Mouse (Mus musculus) cerebellum, adult 2 months (tissue): ENCODE measurements at regions not wholly inside any gene's neighbourhood (a gene's known extent, or its start where the extent isn't known, plus 50 kb on each side); places are given as distances from the start of the nearest gene placed in this dataset.

Experiments used
- DNase-seq, 2 experiments: peaks; one replicate each; pipeline ENCODE4 v3.0.0; 2021
- H3K27ac ChIP-seq: fragments of 200-500 bp; 2 replicates; pipeline ENCODE4 v1.5.1; 2012; ENCODE audit warnings: low read length, control low read depth, inconsistent platforms; ENCODE audit not compliant: insufficient read depth
- H3K27me3 ChIP-seq: fragments of 200-500 bp; 2 replicates; pipeline ENCODE4 v1.6.1; 2012; ENCODE audit warnings: inconsistent platforms, mild to moderate bottlenecking, low read length, moderate library complexity; ENCODE audit not compliant: control insufficient read depth, insufficient read depth
- H3K4me1 ChIP-seq: fragments of 200-500 bp; 2 replicates; pipeline ENCODE4 v1.6.1; 2011; ENCODE audit warnings: low read length; ENCODE audit not compliant: control insufficient read depth, insufficient read depth
- H3K4me3 ChIP-seq: fragments of 200-500 bp; replicated peaks from 2 replicates; pipeline ENCODE3; 2011; ENCODE audit warnings: mild to moderate bottlenecking, low read depth, low read length, control low read depth; ENCODE audit not compliant: insufficient read depth
- CTCF ChIP-seq: fragments of 200-500 bp; IDR thresholded peaks from 2 replicates; pipeline ENCODE4 v1.5.1; 2011; ENCODE audit warnings: low read depth, mild to moderate bottlenecking, control low read depth, low read length, moderate library complexity, borderline replicate concordance; ENCODE audit not compliant: insufficient read depth
- POLR2A ChIP-seq: fragments of 200-500 bp; IDR thresholded peaks from 2 replicates; pipeline ENCODE4 v1.6.1; 2011; ENCODE audit warnings: low read length, control low read depth, borderline replicate concordance; ENCODE audit not compliant: insufficient read depth
- WGBS: fragments of 180-500 bp; shearing (Covaris S2); methylation state at CpG from one replicate; pipeline ENCODE4 v1.1.7; 2018; 5-methylcytosine and 5-hydroxymethylcytosine counted together

GRCm38 (mm10) chr5:46278190-46278589 is 420.8 kb upstream of the Lcorl start:
- H3K4me3 ChIP-seq, result no peak overlapping the region
- DNase-seq, result no peak
- H3K27ac ChIP-seq, result no peak overlapping the region
- H3K4me1 ChIP-seq, result no peaks in the 10 kb centered on the region
- TF ChIP-seq CTCF (no peak), POLR2A (no peak)
- no peaks in the 10 kb centered on the region for H3K27me3 ChIP-seq

GRCm38 (mm10) chr5:46256730-46257129 is 399.3 kb upstream of the Lcorl start:
- 87% methylated on average over 6 of the region's 6 CpGs for WGBS
- Histone ChIP-seq H3K4me3 (no peak overlapping the region), H3K4me1 (no peaks in the 10 kb centered on the region), H3K27me3 (no peaks in the 10 kb centered on the region), H3K27ac (no peak overlapping the region)
- no peak for TF ChIP-seq POLR2A
- TF ChIP-seq CTCF, result no peak
- no peak for DNase-seq

- Histone ChIP-seq H3K27me3 (no peaks in the 10 kb centered on the region), H3K4me1 (no peaks in the 10 kb centered on the region), H3K4me3 (no peak overlapping the region), H3K27ac (no peak overlapping the region)
- no peak for DNase-seq
- TF ChIP-seq POLR2A (no peak), CTCF (no peak)
Observed at GRCm38 (mm10) chr5:46253940-46254339, 396.5 kb upstream of the Lcorl start.

GRCm38 (mm10) chr5:46235364-46236067 is 378.1 kb upstream of the Lcorl start:
- WGBS, result 63% methylated on average over 5 of the region's 5 CpGs
- Histone ChIP-seq H3K27ac (no peak overlapping the region), H3K4me3 (no peak overlapping the region), H3K4me1 (no peaks in the 10 kb centered on the region), H3K27me3 (no peaks in the 10 kb centered on the region)
- no peak for DNase-seq
- TF ChIP-seq CTCF, result no peak
- no peak for TF ChIP-seq POLR2A

GRCm38 (mm10) chr5:46232780-46233179 is 375.4 kb upstream of the Lcorl start:
- TF ChIP-seq POLR2A (no peak), CTCF (no peak)
- H3K4me1 ChIP-seq, result no peaks in the 10 kb centered on the region
- H3K27ac ChIP-seq, result no peak overlapping the region
- no peak overlapping the region for H3K4me3 ChIP-seq
- H3K27me3 ChIP-seq, result no peaks in the 10 kb centered on the region
- DNase-seq, result no peak

- Histone ChIP-seq H3K4me1 (no peaks in the 10 kb centered on the region), H3K27ac (no peak overlapping the region), H3K27me3 (no peaks in the 10 kb centered on the region), H3K4me3 (no peak overlapping the region)
- WGBS, result 70% methylated on average over 3 of the region's 3 CpGs
- no peak for DNase-seq
- TF ChIP-seq POLR2A (no peak), CTCF (no peak)
Observed at GRCm38 (mm10) chr5:46228667-46229066, 371.3 kb upstream of the Lcorl start.

GRCm38 (mm10) chr5:46212845-46213468 is 355.5 kb upstream of the Lcorl start:
- WGBS, result 49% methylated on average over 4 of the region's 4 CpGs
- Histone ChIP-seq H3K27ac (no peak overlapping the region), H3K4me3 (no peak overlapping the region), H3K4me1 (no peaks in the 10 kb centered on the region), H3K27me3 (no peaks in the 10 kb centered on the region)
- TF ChIP-seq CTCF (no peak), POLR2A (no peak)
- DNase-seq, result no peak

GRCm38 (mm10) chr5:46209076-46209475 is 351.7 kb upstream of the Lcorl start:
- Histone ChIP-seq H3K4me1 (no peaks in the 10 kb centered on the region), H3K4me3 (no peak overlapping the region), H3K27ac (no peak overlapping the region), H3K27me3 (no peaks in the 10 kb centered on the region)
- 75% methylated on average over 2 of the region's 2 CpGs for WGBS
- TF ChIP-seq POLR2A (no peak), CTCF (no peak)
- no peak for DNase-seq
